Mouse (Mus musculus) megakaryocyte, adult 5-6 weeks (primary cell): ENCODE data around the gene Fahd1. TPM values are rescaled to one million over a fixed set of nuclear protein-coding genes. Genes with fewer than 3 reads are reported as not detected.

Source experiments
- ATAC-seq: 2 replicates; pipeline ENCODE4 v1.8.0; 2016; ENCODE audit warnings: mild to moderate bottlenecking, inconsistent platforms; ENCODE audit not compliant: poor library complexity, severe bottlenecking
- total RNA-seq, 2 experiments: library from RNA; stranded (forward) in 1 of 2; stranded (reverse) in 1 of 2; fragments of 153-499, 151-499 nt in 1 of 2; fragments of 221-1000, 200-1000 nt in 1 of 2; gene quantifications; 2 replicates each; pipeline versions ENCODE4 v1.2.3 to v1.2.4; 2015 to 2017

The Fahd1 gene
- total RNA-seq, 2 experiments from 2014 or later, result 3.7 to 8.4 TPM

DNA sequence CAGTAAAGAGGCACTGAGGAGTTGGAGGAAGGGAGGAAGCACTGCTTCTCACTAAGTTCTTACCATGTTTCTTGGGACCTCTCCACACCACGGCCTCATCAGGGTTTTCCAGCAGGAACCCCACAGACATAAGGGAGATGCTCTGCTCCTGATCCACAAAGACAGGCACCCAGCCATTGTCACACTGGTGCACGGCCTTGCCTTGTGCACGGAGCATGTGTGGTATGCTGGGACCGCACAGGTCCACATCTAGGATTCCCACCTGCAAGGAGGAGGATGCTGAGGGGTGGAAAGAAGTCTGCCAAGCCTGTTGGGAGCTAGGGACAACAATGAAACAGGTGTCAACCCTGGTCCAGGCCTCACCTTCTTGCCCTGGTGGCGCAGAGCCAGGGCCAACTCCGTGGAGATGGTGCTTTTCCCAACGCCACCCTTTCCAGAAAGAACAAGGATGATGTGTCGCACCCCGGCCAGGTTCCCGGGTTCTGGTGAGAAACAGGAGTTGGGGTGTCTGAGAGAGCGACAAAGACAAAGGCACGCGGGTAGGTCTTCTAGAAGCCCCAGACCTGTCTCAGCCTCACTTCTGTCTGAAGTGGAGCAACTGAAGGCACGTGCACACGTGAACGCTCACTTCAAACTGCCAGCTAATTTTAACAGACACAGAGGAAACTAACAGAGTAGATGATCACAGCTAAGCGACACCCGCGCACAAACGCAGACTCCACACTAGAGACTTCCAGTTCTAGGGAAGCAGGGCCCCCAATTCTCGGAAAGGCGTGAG lies 35.4 kb upstream of the Fahd1 start:
- ATAC-seq, result peak; percentile 1; the same call in 1 of the 2 replicates

DNA sequence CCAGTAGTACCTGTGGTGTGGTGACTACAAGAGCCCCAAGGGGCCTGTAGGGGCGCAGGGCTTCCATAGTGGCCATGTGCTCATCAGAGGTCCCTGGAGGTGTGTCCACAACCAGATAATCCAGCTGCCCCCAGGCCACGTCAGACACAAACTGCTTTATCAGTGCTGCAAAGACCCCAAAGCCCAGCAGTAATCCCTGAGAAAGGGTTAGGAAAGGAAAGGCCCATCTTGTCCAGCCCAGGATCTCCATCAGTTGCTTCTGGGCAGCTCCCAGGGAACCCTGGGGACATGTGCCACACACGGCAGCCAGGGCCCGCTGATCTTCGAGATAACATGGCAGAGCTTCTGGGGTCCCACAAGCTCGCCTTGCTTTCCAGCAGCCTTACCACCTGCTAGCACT lies 34.2 kb upstream of the Fahd1 start:
- ATAC-seq, result no peak

DNA sequence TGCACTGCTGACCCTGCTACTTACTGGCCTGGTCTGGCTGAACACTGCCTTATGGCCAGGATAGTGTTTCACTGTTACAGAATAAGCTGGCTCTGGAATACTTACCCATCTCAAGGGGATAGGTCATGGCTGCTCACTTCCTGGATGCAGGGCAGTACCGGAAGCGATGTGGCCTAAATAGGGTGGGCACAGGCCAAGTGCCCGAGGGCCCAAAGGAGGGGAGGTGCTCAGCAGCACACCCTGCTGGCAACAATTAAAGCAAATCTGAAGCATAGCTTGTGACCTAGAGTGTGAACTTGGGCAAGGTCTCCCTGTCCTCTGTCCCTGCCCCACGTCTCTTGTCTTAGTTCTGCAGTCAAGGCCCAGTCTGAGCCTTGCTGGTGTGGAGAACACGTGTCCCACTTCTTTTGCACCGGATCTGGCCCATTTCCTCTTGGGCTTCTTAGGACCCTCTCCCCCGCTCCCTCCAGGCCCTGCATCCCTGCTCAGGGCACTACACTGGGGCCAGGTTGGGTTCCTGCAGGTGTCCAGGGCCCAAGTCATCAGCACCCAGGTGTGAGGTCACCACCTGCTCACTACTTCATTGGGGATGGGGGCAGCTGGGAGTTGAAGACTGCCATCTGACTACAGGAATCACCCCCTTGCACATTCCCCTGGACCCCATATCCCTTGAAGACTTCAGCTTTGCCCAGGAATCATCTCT lies 31.7 kb upstream of the Fahd1 start:
- ATAC-seq, result no peak

DNA sequence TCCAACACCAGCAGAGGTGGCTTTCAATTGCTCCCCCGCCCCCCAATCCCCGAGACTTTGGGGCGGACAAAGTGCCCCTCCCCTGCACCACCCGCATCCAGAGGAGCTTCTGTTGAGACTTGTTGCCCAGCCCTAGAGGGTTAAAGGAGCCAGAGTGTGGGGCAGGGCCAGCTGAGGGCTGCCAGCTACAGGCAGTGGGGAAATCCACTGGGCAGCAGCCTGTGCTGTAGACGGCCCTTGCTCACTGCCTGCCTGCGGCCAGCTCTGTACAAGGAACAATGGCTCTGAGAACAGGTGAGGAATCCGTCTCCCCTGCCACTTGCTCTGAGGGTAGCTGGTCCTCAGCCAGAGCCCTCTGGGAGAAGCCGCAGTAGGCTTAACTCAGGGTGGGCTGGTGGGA lies 28.4 kb upstream of the Fahd1 start:
- ATAC-seq, result no peak

DNA sequence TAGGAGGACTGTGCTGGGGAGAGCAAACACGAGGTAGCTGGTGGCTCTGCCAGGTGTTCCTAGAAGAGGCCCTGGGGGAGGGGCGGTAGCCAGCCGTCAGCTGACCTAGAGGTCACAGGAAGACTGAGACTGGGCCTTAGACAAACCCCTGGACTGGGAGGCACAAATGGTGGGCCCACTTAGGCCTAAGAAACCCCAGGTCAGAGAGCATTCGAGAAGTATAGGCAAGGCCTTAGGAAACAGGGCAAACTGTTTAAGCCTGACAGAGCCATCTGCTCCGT lies 27.9 kb upstream of the Fahd1 start:
- ATAC-seq, result no peak

DNA sequence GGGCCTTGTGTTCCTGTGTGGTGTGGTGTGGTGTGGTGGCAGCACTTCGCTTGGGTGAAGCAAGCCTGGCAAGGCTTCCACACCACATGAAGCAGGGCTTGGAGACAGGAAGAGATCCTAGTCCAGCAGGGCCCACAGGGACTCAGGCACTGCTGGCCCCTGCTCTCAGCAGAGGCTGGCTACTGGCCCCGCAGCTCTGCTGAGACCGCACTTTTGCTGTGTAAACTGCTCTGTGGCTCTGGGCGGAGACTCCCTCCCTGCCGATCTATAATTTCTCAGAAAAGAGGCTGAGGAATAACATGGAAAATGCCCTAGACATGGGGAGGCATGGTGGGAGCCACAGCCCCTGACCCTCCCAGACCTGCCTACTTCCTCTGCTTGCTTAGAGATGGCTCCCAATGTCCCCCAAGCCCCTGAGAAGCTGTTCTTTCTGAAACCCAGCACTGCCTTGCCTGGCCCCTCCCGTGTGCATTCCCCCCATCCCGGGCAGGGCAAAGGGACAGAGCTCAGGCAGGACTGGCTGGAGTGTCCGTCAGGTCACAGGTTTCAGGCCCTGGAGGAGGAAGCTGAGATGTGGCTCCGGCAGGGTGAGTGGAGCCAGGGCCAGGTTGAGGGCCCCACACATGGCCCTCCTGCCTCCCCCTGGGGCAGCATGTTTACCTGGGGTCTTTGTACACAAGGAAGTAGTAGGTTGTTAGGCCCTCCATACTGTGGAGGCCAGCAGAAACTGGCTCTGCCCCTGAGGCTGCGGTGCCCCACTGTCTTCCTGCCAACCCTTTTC lies 27.4 kb upstream of the Fahd1 start:
- no peak for ATAC-seq

DNA sequence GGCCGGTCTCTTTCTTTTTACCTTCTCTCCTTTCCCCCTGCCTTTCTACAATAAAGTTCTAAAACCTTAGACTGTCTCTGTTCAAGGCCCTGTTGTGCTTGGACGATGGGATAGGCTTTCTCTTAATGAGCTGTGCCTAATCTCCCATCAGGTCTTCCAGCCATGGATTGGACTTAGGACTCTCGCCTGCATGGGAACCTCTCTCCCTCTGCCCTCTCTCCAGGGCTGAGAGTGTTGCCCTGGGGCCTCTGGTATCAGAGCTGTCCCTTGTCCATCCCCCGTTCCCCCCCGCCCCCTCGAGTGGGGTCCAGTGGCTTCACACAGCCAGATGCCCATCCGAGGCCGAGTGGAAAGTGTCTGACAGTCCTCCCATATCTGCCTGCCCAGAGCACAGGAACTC lies 24.8 kb upstream of the Fahd1 start:
- no peak for ATAC-seq

DNA sequence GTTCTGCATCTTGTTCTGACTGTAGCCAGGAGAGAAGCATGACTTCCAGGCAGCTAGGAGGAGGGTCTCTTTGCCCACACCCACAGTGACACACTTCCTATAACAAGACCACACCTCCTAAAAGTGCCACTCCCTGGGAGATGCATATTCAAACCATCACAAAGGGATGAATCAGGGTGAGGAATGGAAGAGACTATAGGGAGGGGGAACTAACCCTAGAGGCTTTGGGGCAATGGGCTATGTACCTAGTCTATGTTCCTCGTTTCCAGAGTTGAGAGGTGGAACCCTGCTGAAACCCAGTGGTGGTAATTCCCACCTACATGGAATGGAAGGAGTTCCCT lies 24.2 kb upstream of the Fahd1 start:
- ATAC-seq, result no peak

DNA sequence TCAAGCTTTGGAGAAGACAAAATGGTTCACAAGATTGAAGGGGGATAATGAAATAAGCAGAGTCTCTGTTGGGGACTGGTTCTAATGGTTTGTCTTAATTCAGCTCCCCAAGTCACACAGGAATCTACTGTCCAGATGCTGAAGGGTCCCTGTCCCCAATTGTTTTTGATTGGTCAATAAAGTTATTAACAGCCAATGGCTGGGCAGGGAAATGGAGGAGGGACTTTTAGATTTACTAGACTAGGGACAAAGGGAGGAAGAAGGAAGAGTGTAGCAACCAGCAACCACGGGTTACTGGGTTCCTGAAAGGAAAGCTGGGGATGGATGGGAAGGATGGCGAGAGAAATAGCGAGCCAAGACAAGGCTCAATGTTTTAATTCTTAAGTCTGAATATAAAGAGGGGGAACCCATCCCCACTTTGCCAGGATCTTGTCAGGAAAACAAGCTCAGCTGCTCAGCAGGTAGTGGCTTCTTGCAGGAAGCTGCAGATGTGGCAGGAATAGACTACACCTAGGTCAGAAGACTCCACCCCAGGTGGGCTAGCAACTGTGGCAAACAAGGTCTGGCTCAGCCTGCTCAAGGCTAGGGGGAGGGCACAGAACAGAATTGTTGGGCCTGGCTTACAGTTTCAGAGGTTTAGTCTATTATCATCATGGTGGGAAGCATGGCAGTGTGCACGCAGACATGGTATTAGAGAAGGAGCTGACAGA lies 23.7 kb upstream of the Fahd1 start:
- ATAC-seq, result no peak

DNA sequence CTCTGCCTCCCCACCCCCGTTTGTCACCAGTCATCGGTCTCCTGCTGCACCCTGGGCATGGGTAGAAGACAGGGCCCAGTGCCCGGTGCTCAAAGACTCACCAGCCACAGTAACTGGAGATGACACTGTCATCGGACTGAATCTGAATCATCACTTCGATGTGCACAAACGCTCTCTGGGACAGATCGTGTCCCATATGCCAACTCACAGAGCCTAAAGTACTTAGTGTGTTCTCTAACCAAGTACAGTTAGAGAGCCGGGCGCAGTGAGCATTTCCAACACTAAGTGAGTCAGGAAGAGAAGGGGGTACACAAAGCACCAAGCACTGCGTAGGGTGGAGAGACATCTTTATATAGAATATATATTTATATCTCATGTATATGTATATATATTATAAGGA lies 17.8 kb upstream of the Fahd1 start:
- ATAC-seq, result no peak

DNA sequence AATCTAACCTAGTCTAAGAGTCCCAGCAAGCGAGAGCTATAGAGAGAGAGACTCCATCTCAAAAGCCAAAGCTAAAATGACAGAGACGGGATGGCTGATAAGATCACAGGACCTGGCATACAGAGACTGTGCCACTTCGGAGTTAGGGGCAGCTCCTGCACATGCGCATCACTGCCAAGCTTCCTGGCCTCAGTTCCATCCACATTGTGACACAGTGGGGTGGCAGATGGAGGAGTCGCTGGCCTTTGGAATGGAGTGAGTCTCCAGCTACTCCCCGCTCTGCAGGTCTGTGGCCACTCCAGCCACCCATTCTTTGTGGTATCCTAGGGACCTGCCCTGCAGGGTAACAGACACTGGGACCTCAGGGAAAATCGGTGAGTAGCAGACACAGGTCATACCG lies 15.6 kb upstream of the Fahd1 start, which contains the start of gene Igfals:
Igfals (plus strand) TSS at position 222 of the 400 bp plus-strand sequence.
- no peak for ATAC-seq

DNA sequence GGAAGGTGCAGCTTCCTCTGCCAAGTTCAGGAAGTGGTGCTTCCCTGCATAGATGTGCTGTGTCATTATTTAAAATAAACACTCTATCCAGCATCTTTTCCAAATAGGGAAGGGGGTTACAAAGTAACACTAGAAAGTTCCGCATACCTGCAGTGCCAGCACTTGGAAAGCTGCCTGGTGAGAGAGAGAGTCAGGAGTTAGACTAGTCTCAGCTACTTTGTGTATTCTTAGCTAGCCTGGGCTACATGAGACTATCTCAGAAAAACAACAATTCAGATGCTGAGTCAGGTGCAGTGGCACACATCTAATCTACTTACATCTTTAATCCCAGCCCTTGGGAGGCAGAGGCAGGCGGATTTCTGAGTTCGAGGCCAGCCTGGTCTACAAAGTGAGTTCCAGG lies 11.6 kb upstream of the Fahd1 start:
- no peak for ATAC-seq

DNA sequence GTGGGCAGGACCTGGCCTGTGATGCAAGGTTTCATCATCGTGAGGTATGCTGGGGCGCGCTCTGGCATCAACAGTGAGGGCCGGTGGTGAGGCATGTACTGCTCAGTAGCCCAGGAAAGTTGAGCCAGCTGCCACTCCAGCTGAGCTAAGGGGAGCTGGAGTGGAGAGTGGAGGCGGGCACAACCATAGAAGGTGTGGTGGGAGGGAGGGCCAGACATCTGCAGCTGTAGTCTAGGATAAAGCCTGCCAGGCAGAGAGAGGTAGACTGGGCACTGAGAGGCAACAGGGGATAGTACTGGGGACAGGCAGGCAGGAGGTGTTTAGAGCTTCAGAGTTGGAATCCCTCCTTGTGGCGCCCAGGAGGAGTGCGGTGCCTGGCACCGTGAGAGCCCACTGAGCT lies 9.9 kb upstream of the Fahd1 start:
- ATAC-seq, result 0 out of 2 replicates have a peak, but pooled peaks have one; percentile 12

DNA sequence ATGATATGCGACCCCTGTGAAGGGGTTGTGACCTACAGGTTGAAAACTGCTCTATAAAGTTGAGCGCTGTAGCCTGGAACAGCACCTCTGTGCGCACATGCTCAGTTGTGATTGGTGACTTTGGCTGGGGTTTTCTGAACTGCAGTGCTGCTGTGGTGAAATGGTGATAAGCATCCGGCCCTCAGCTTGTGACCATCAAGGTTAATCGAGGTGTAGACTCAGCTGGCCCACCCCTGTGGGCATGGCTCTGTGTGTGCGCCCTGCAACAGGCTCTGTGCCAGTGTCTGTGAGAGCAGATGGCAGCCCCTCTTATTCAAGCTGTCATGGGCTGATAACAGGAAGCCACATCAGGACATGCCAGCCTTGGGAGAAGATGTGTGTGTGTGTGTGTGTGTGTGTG lies 8.8 kb upstream of the Fahd1 start:
- peak; percentile 56 for ATAC-seq

DNA sequence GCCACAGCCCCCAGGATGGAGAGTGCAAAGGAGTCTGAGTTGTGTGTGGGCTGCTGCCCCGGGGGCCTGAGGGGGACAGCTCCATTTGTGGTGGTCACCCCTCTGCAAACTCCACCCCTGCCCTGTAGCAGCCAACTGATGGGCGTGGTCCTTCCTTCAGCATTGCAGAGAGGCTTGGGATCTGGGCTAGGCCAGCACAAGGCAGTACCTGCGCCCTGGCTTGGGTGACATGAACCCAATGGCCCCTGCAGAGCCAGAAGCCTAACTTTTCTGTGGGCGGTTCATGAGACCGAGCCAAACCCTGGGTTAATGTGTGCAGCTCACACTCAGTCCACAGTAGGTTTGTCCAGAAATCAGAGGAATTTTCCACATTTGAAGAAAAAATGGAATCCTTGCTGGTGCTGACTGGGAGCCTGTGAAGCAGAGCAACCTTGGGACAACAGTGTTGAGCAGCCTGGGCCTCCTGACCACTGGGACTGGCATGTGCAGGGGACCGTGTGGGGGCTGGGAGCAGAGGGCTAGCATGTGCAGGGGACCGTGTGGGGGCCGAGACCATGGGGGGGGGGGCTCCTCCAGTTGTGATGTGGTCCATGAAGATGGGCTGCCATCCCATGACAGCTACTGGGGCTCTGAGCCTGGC lies 7.8 kb upstream of the Fahd1 start:
- no peak for ATAC-seq

DNA sequence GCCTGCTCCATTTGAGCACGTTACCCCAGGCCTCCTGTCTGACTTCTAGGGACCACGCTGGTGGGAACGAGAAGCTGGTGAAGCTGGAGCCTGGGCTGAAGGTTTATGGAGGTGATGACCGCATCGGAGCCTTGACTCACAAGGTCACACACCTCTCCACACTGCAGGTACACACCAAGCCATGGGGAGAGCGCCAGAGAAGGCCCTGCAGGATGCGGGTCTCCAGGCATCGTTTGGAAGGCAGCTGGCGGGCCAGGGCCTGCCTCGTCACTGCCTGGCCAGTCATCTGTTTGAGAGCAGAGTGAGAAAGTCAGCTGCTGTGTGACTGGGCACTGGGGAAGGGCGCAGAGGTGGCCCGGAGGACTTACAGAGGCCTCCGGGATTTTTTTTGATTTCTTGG lies 6.4 kb upstream of the Fahd1 start:
- ATAC-seq, result no peak

DNA sequence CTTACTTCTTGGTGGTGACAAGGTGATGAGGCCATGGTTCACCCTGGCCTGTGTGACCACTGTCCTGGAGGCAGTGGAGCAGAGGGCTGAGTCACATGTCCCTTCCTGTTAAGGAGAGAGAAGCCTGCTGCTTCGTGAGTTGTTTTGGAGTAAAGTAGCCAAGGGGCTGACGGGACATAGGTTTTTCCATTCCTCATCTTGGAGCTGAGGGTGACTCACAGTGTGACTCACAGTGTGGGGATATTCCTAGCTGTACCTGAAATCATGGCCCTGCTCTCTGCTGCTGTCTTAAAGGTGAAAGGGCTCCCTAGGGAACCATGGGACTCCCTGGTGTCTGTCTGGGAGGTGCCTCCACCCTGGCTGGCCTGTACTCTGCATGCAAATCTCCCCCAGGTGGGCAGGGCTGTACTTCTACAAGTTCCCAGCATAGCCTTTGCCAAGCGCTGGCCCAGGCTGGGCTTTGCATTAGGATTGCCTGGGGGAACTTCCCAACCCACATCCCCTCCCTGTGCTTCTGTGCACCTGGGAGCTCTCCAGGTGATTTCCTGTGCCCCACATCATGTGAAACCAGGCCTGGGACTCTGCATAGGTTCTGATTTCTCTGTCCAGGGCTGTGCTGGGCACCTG lies 5.8 kb upstream of the Fahd1 start:
- ATAC-seq, result no peak

DNA sequence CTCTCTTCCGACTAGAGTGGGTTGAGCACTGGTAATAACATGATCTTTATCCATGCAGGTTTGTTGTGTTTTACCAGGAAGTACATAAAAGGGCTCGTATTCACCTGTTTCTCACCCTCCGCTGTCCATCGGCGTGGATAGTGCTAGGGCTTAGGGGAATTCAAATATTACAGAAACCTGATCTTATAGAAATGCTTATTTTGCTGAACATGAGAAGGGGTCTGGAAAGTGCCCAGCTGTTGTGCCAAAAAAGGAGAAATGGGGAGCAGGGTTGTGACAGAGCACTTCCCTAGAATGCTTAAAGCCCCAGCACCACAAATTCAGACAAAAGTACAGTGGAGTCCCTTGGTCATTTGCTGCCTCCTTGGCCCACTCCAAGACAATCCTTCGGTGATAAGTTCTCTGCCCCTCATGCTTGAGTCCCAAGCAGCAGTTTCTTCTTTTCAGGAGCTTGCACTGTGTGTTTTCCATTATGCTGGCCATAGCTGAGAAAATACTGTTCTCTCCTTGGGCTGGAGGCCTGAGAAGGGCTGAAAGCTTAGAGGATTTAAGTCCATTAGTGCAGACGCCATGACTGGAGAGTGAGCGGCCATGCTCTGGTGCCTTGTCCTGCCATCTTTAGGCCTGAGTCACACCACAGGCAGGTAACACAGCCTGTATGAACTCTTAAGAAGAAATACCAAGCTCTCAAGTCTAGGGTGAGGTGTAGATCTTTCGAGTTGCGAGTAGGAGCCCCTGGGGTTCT lies 1.4 kb upstream of the Fahd1 start:
- no peak for ATAC-seq

DNA sequence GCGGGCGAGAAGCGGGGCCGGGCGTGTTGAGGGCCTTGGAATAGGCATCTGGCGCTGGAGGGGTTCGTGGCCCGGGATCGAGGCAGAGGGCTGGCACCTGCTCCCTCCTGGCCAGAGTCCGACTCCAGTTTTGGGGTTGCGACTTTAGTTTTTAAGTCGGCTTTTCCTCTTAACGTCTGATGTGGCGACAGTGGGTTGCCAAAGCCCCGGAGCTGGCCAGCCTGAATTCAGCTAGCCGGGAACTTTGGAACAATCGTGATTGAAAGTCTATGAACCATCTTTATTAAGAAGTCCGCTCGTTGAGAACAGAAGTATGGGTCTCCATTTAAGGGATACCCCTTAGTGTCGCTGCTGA lies 586 bp upstream of the Fahd1 start:
- no peak for ATAC-seq

DNA sequence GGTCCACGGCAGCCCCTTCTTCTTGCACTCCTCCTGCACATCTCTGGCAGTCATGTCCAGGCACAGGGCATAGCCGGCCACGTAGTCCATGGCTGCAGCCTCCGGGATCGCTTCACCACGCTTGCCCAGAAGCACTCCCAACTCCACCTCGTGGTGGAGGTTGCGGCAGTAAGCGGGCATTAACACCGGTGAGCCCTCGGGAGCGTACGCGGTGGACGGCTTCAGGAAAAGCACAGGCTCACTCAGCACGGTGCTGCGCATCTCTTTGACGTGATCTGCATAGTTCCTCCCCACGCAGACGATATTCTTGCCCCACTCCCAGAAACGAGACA lies 465 bp downstream of the Fahd1 start:
- ATAC-seq, result no peak; the same call in 1 of the 2 replicates
